Mouse (Mus musculus) liver, postnatal 0 days (tissue): ENCODE data around the gene Lims1. TPM values are rescaled to one million over a fixed set of nuclear protein-coding genes. Genes with fewer than 3 reads are reported as not detected.

Experiments used
- ATAC-seq: fragments of 200-750 bp; cut with Nextera tagmentation; 2 replicates; pipeline ENCODE4 v1.8.0; 2017; ENCODE audit warnings: mild to moderate bottlenecking, moderate library complexity
- DNase-seq: peaks from one replicate; pipeline ENCODE4 v3.0.0-alpha.2; 2016
- H3K27ac ChIP-seq: fragments of 300-500 bp; sonication (generic); 2 replicates; pipeline ENCODE4 v1.5.1; 2014; ENCODE audit warnings: antibody characterized with exemption, moderate library complexity, mild to moderate bottlenecking, low read depth
- H3K27me3 ChIP-seq: fragments of 300-500 bp; sonication (generic); 2 replicates; pipeline ENCODE4 v1.6.1; 2014; ENCODE audit warnings: low read length, control low read depth, mixed read lengths; ENCODE audit not compliant: insufficient read depth
- H3K36me3 ChIP-seq: fragments of 300-500 bp; sonication (generic); replicated peaks from 2 replicates; pipeline ENCODE4 v1.6.1; 2014; ENCODE audit warnings: mild to moderate bottlenecking, control low read depth, low read length, moderate library complexity, mixed read lengths; ENCODE audit not compliant: insufficient read depth
- H3K4me1 ChIP-seq: fragments of 300-500 bp; sonication (generic); 2 replicates; pipeline ENCODE4 v1.6.1; 2014; ENCODE audit warnings: antibody characterized with exemption, mild to moderate bottlenecking, control low read depth; ENCODE audit not compliant: insufficient read depth
- H3K4me2 ChIP-seq: fragments of 300-500 bp; sonication (generic); 2 replicates; pipeline ENCODE4 v1.6.1; 2014; ENCODE audit warnings: low read depth, mild to moderate bottlenecking, low read length, moderate library complexity, mixed read lengths
- H3K4me3 ChIP-seq: fragments of 300-500 bp; sonication (generic); 2 replicates; pipeline ENCODE4 v1.5.1; 2014; ENCODE audit warnings: low read depth, low read length
- H3K9ac ChIP-seq: fragments of 300-500 bp; sonication (generic); replicated peaks from 2 replicates; pipeline ENCODE4 v1.6.1; 2014; ENCODE audit warnings: mild to moderate bottlenecking, moderate library complexity
- H3K9me3 ChIP-seq: fragments of 300-500 bp; sonication (generic); 2 replicates; pipeline ENCODE4 v1.6.1; 2016; ENCODE audit warnings: mild to moderate bottlenecking, control low read depth, low read length, mixed read lengths
- CTCF ChIP-seq: sonication (generic); IDR thresholded peaks from 2 replicates; pipeline ENCODE4 v1.5.1; 2016; ENCODE audit warnings: antibody characterized with exemption, low read depth
- EP300 ChIP-seq: IDR thresholded peaks from 2 replicates; pipeline ENCODE4 v1.6.1; 2016; ENCODE audit warnings: antibody characterized with exemption, low read depth, mild to moderate bottlenecking
- WGBS: fragments of 180-500 bp; shearing (Covaris S2); extraction: QIAGEN DNeasy Blood & Tissue Kit; methylation state at CpG from one replicate; pipeline ENCODE4 v1.1.7; 2014; ENCODE audit not compliant: insufficient replicate concordance; 5-methylcytosine and 5-hydroxymethylcytosine counted together
- polyA plus RNA-seq: library from polyadenylated mRNA; unstranded; fragments of >200 nt; fragmentation: Nextera tagmentation; extraction: Ambion mirVana; gene quantifications from 2 replicates; pipeline ENCODE4 v1.2.1, GENCODE M21; 2015

The Lims1 gene
- polyA plus RNA-seq: 60.6 and 64.4 TPM in 2 replicates

- WGBS: under 1% methylated on average over 72 of the region's 86 CpGs
- peak; percentile 93 for ATAC-seq
Observed at GRCm38 (mm10) chr10:58323028-58323991, at the start of gene Lims1. Gene Lims1, plus strand, starts transcription at chr10:58323466.

GRCm38 (mm10) chr10:58282238-58282637 lies 41.0 kb upstream of the Lims1 start:
- whole genome bisulfite sequencing: 80% methylated on average over 7 of the region's 7 CpGs
- no peak for ATAC-seq
- no peaks in the 10 kb centered on the region for H3K4me1 ChIP-seq

More at GRCm38 (mm10) chr10:58323028-58323991, at the start of gene Lims1:
- Histone ChIP-seq H3K9me3 (no peaks in the 10 kb centered on the region), H3K9ac (peak within 1 kb of the TSS; percentile 75), H3K36me3 (no peaks in the 10 kb centered on the region), H3K4me3 (peak within 1 kb of the TSS; percentile 78), H3K4me2 (peak within 1 kb of the TSS; percentile 68), H3K27me3 (no peaks in the 10 kb centered on the region), H3K27ac (peak within 1 kb of the TSS; percentile 84), H3K4me1 (peaks cover 29% of the 10 kb centered on the region)
- no peak for TF ChIP-seq CTCF
- 0 out of 2 replicates have a peak, but pooled peaks have one; percentile 33 for TF ChIP-seq EP300
- DNase-seq: peak; percentile 100

GRCm38 (mm10) chr10:58290742-58291141 lies 32.5 kb upstream of the Lims1 start:
- Histone ChIP-seq H3K36me3 (peaks cover 63% of the 10 kb centered on the region), H3K4me2 (no peak overlapping the region), H3K4me3 (no peak overlapping the region), H3K4me1 (no peaks in the 10 kb centered on the region), H3K27ac (no peak overlapping the region), H3K9ac (no peak overlapping the region), H3K27me3 (no peaks in the 10 kb centered on the region), H3K9me3 (no peaks in the 10 kb centered on the region)
- TF ChIP-seq EP300: 0 out of 2 replicates have a peak, but pooled peaks have one; percentile 11
- TF ChIP-seq CTCF: no peak
- DNase-seq (no peak), ATAC-seq (no peak)
- 53% methylated on average over 3 of the region's 3 CpGs for WGBS

More at GRCm38 (mm10) chr10:58282238-58282637, 41.0 kb upstream of the Lims1 start:
- Histone ChIP-seq H3K27me3 (no peaks in the 10 kb centered on the region), H3K9me3 (no peaks in the 10 kb centered on the region), H3K4me2 (no peak overlapping the region), H3K4me3 (no peak overlapping the region), H3K27ac (no peak overlapping the region), H3K36me3 (peaks cover 27% of the 10 kb centered on the region), H3K9ac (no peak overlapping the region)
- DNase-seq: no peak
- TF ChIP-seq EP300 (no peak), CTCF (no peak)

GRCm38 (mm10) chr10:58294246-58294645 lies 29.0 kb upstream of the Lims1 start:
- ATAC-seq (no peak), DNase-seq (no peak)

GRCm38 (mm10) chr10:58295605-58296004 lies 27.7 kb upstream of the Lims1 start:
- no peak overlapping the region for H3K27ac ChIP-seq
- WGBS: 78% methylated on average over 3 of the region's 3 CpGs
- H3K4me1 ChIP-seq: no peaks in the 10 kb centered on the region
- peaks cover 72% of the 10 kb centered on the region for H3K36me3 ChIP-seq
- ATAC-seq: peak; percentile 57
- no peak for DNase-seq
- H3K9ac ChIP-seq: no peak overlapping the region
- H3K9me3 ChIP-seq: no peaks in the 10 kb centered on the region
- H3K27me3 ChIP-seq: no peaks in the 10 kb centered on the region
- H3K4me2 ChIP-seq: no peak overlapping the region
- TF ChIP-seq CTCF: no peak
- TF ChIP-seq EP300: no peak
- H3K4me3 ChIP-seq: no peak overlapping the region

More at GRCm38 (mm10) chr10:58294246-58294645, 29.0 kb upstream of the Lims1 start:
- no peak overlapping the region for H3K4me3 ChIP-seq
- no peaks in the 10 kb centered on the region for H3K4me1 ChIP-seq
- H3K27ac ChIP-seq: no peak overlapping the region
- TF ChIP-seq EP300 (no peak), CTCF (no peak)
- no peaks in the 10 kb centered on the region for H3K9me3 ChIP-seq
- 82% methylated on average over 3 of the region's 3 CpGs for WGBS
- no peak overlapping the region for H3K9ac ChIP-seq
- no peak overlapping the region for H3K4me2 ChIP-seq
- H3K36me3 ChIP-seq: peaks cover 71% of the 10 kb centered on the region
- H3K27me3 ChIP-seq: no peaks in the 10 kb centered on the region

- no peak for TF ChIP-seq CTCF
- no peak for TF ChIP-seq EP300
- WGBS: 90% methylated on average over 7 of the region's 7 CpGs
- no peak overlapping the region for H3K9ac ChIP-seq
- H3K4me2 ChIP-seq: no peak overlapping the region
- no peak for ATAC-seq
- peaks cover 29% of the 10 kb centered on the region for H3K36me3 ChIP-seq
- DNase-seq: no peak
- H3K4me1 ChIP-seq: no peaks in the 10 kb centered on the region
- no peaks in the 10 kb centered on the region for H3K9me3 ChIP-seq
- H3K27ac ChIP-seq: no peak overlapping the region
- no peaks in the 10 kb centered on the region for H3K27me3 ChIP-seq
- H3K4me3 ChIP-seq: no peak overlapping the region
Observed at GRCm38 (mm10) chr10:58304996-58305395, 18.3 kb upstream of the Lims1 start.
